Mouse (Mus musculus) heart, postnatal 0 days (tissue): ENCODE measurements at regions not wholly inside any gene's neighbourhood (a gene's known extent, or its start where the extent isn't known, plus 50 kb on each side); places are given as distances from the start of the nearest gene placed in this dataset.

Source experiments
- ATAC-seq: fragments of 200-750 bp; cut with Nextera tagmentation; 2 replicates; pipeline ENCODE4 v1.8.0; 2017; ENCODE audit warnings: low read depth, moderate number of reproducible peaks, moderate library complexity; ENCODE audit not compliant: insufficient read depth
- DNase-seq: peaks from one replicate; pipeline ENCODE4 v3.0.0-alpha.2; 2016; ENCODE audit warnings: low spot score
- H3K27ac ChIP-seq: fragments of 300-500 bp; sonication (generic); 2 replicates; pipeline ENCODE4 v1.5.1; 2014; ENCODE audit warnings: low read depth, mild to moderate bottlenecking
- H3K27me3 ChIP-seq: fragments of 300-500 bp; sonication (generic); 2 replicates; pipeline ENCODE4 v1.6.1; 2014; ENCODE audit warnings: low read length, mixed read lengths; ENCODE audit not compliant: control insufficient read depth, insufficient read depth
- H3K36me3 ChIP-seq: fragments of 300-500 bp; sonication (generic); replicated peaks from 2 replicates; pipeline ENCODE4 v1.6.1; 2014; ENCODE audit warnings: low read length, mixed read lengths; ENCODE audit not compliant: control insufficient read depth, insufficient read depth
- H3K4me1 ChIP-seq: fragments of 300-500 bp; sonication (generic); 2 replicates; pipeline ENCODE4 v1.6.1; 2014; ENCODE audit warnings: antibody characterized with exemption; ENCODE audit not compliant: control insufficient read depth, insufficient read depth
- H3K4me2 ChIP-seq: fragments of 300-500 bp; sonication (generic); 2 replicates; pipeline ENCODE4 v1.6.1; 2014; ENCODE audit warnings: low read depth, mild to moderate bottlenecking, low read length, moderate library complexity
- H3K4me3 ChIP-seq: fragments of 300-500 bp; sonication (generic); 2 replicates; pipeline ENCODE4 v1.5.1; 2014; ENCODE audit warnings: low read depth, low read length
- H3K9ac ChIP-seq: fragments of 300-500 bp; sonication (generic); replicated peaks from 2 replicates; pipeline ENCODE4 v1.6.1; 2014; ENCODE audit warnings: low read depth, low read length, mixed read lengths
- H3K9me3 ChIP-seq: fragments of 300-500 bp; sonication (generic); replicated peaks from 2 replicates; pipeline ENCODE4 v1.6.1; 2016; ENCODE audit warnings: low read length; ENCODE audit not compliant: control insufficient read depth
- CTCF ChIP-seq: IDR thresholded peaks from 2 replicates; pipeline ENCODE4 v1.5.1; 2016; ENCODE audit warnings: antibody characterized with exemption, control low read depth, low read depth
- EP300 ChIP-seq: IDR thresholded peaks from 2 replicates; pipeline ENCODE4 v1.6.1; 2016; ENCODE audit warnings: antibody characterized with exemption, low read depth
- WGBS: fragments of 180-500 bp; shearing (Covaris S2); extraction: QIAGEN DNeasy Blood & Tissue Kit; methylation state at CpG from one replicate; pipeline ENCODE4 v1.1.7; 2014; 5-methylcytosine and 5-hydroxymethylcytosine counted together

- Histone ChIP-seq H3K4me3 (no peak overlapping the region), H3K36me3 (no peaks in the 10 kb centered on the region), H3K9ac (no peak overlapping the region), H3K27me3 (0 out of 2 replicates have a peak, but pooled peaks cover 3% of the 10 kb centered on the region), H3K27ac (no peak overlapping the region), H3K4me1 (no peaks in the 10 kb centered on the region), H3K4me2 (no peak overlapping the region), H3K9me3 (no peaks in the 10 kb centered on the region)
- ATAC-seq: no peak
- TF ChIP-seq CTCF: no peak
- no peak for TF ChIP-seq EP300
- WGBS: 17% methylated on average over 14 of the region's 14 CpGs
- no peak for DNase-seq
Observed at GRCm38 (mm10) chr4:99459436-99459835, 163.7 kb downstream of the Gm12689 start.

DNA sequence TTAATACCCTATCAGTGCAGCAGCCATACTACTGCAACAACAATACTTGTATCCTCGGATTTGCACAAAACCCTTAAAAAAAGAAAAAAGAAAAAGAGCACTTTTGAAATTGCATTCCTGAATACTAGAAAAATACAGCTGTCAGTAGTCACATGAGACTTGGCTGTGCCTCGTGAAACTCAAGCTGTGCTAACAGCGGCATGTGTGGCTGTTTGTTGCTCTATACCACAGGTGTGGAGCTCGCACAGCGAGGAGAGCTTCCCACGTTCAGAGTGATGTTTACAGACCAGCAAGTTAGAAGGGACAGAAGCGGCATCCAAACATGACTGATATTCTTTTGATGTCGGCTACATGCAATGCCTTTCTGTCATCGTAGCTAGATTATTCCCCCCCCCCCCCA is 169.8 kb downstream of the Gm12689 start:
- Histone ChIP-seq H3K4me1 (no peaks in the 10 kb centered on the region), H3K36me3 (no peaks in the 10 kb centered on the region), H3K4me3 (no peak overlapping the region), H3K27me3 (0 out of 2 replicates have a peak, but pooled peaks cover 3% of the 10 kb centered on the region), H3K4me2 (no peak overlapping the region), H3K9me3 (no peaks in the 10 kb centered on the region), H3K9ac (no peak overlapping the region), H3K27ac (no peak overlapping the region)
- WGBS: 70% methylated on average over 9 of the region's 9 CpGs
- ATAC-seq: no peak
- TF ChIP-seq CTCF: no peak
- no peak for DNase-seq

GRCm38 (mm10) chr4:99475701-99476218 is 180.1 kb downstream of the Gm12689 start:
- no peak overlapping the region for H3K4me2 ChIP-seq
- no peak overlapping the region for H3K9ac ChIP-seq
- H3K4me3 ChIP-seq: no peak overlapping the region
- no peak overlapping the region for H3K27ac ChIP-seq
- no peaks in the 10 kb centered on the region for H3K9me3 ChIP-seq
- H3K4me1 ChIP-seq: no peaks in the 10 kb centered on the region
- no peak for DNase-seq
- no peak for ATAC-seq
- TF ChIP-seq CTCF (no peak), EP300 (no peak)
- 42% methylated on average over 11 of the region's 11 CpGs for WGBS
- H3K36me3 ChIP-seq: no peaks in the 10 kb centered on the region
- no peaks in the 10 kb centered on the region for H3K27me3 ChIP-seq

DNA sequence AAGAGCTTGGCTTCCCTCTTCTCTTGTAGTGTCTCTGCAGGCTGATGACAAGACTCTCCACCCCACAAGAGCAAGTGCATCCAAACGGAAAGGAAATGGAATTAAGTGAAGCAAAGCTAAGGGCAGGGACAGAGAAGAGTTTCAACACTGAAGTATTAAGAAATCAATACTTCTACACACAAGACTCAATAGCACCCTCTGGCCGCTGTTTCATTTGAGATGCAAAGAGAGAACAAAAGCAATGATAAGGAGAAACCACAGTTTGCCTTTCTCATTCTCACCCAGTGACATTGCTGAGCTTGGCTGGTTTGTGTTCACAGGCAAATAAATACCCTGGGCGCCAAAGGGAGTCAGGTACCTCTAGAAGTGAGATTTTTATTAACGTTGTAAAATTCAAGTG is 171.8 kb upstream of the Foxd3 start:
- ATAC-seq: no peak
- Histone ChIP-seq H3K27me3 (no peaks in the 10 kb centered on the region), H3K9me3 (no peaks in the 10 kb centered on the region), H3K4me1 (no peaks in the 10 kb centered on the region), H3K4me2 (no peak overlapping the region), H3K27ac (no peak overlapping the region), H3K4me3 (no peak overlapping the region), H3K36me3 (no peaks in the 10 kb centered on the region), H3K9ac (no peak overlapping the region)
- TF ChIP-seq CTCF (no peak), EP300 (no peak)
- whole genome bisulfite sequencing: 54% methylated on average over 4 of the region's 4 CpGs
- no peak for DNase-seq

- DNase-seq (no peak), ATAC-seq (no peak)
- no peak for TF ChIP-seq CTCF
- no peak for TF ChIP-seq EP300
- Histone ChIP-seq H3K36me3 (no peaks in the 10 kb centered on the region), H3K9ac (no peak overlapping the region), H3K9me3 (no peaks in the 10 kb centered on the region), H3K4me3 (no peak overlapping the region), H3K27ac (no peak overlapping the region), H3K4me2 (no peak overlapping the region), H3K27me3 (no peaks in the 10 kb centered on the region), H3K4me1 (no peaks in the 10 kb centered on the region)
- WGBS: 61% methylated on average over 12 of the region's 12 CpGs
Observed at GRCm38 (mm10) chr4:99491536-99492514, 164.3 kb upstream of the Foxd3 start.
